In genomic region chr9:106614616-106615015, GRCm38 (mm10) we compare ENCODE assay signal across 30 mouse cellular contexts. TPM values are rescaled to one million over a fixed set of nuclear protein-coding genes. Genes with fewer than 3 reads are reported as not detected.
DNase-seq lines count a peak whose midpoint lies in the region; ATAC-seq and TF ChIP-seq lines count a peak whose summit lies in the region.
"Had no signal": no experiment of that assay in that cellular context is flagged by ENCODE, and none has a peak within 500 bp of the region (broad histone marks: within the 10 kb centered on the region; RNA-seq: fewer than 3 reads in every experiment).

No protein-coding gene starts in this region.

- H3K27me3 ChIP-seq in heart, embryonic 12.5 days (replicated peaks), result no peaks in the 10 kb centered on the region
- no peaks in the 10 kb centered on the region for H3K27me3 ChIP-seq in lung, embryonic 14.5 days (ENCODE audit: insufficient read depth, low read length)
- no peaks in the 10 kb centered on the region for H3K27me3 ChIP-seq in lung, postnatal 0 days (replicated peaks; ENCODE audit: insufficient read depth, low read length)
- H3K27me3 ChIP-seq: embryonic facial prominence, embryonic 13.5 days; forebrain, embryonic 12.5 days; forebrain, embryonic 15.5 days had no signal

- no peak for TF ChIP-seq POLR2A in lung, adult 2 months (IDR thresholded peaks at IDR 0.05; ENCODE audit: borderline replicate concordance, extremely low read depth, low read depth, low read length)

- ATAC-seq in heart, embryonic 12.5 days (ENCODE audit: insufficient number of reproducible peaks, low FRiP score), result no peak
- no peak for ATAC-seq in lung, embryonic 14.5 days (ENCODE audit: insufficient read depth)
- no peak for ATAC-seq in lung, postnatal 0 days
- ATAC-seq: forebrain, embryonic 15.5 days had no signal

- no peaks in the 10 kb centered on the region for H3K36me3 ChIP-seq in heart, embryonic 12.5 days
- H3K36me3 ChIP-seq in lung, embryonic 14.5 days (ENCODE audit: insufficient read depth), result no peaks in the 10 kb centered on the region
- H3K36me3 ChIP-seq in lung, postnatal 0 days (ENCODE audit: insufficient read depth, low read length), result no peaks in the 10 kb centered on the region
- H3K36me3 ChIP-seq: embryonic facial prominence, embryonic 10.5 days; embryonic facial prominence, embryonic 13.5 days; forebrain, embryonic 12.5 days; forebrain, embryonic 15.5 days; heart, embryonic 15.5 days; hindbrain, embryonic 10.5 days had no signal

- TF ChIP-seq CTCF in lung, embryonic 14.5 days (IDR thresholded peaks at IDR 0.05; ENCODE audit: low read depth), result no peak
- no peak for TF ChIP-seq CTCF in lung, postnatal 0 days (IDR thresholded peaks at IDR 0.05)
- no peak for TF ChIP-seq CTCF in lung, adult 2 months (IDR thresholded peaks at IDR 0.05; ENCODE audit: insufficient read depth, low read length)

- WGBS in heart, embryonic 12.5 days, result 39% methylated on average over 3 of the region's 3 CpGs
- whole genome bisulfite sequencing in lung, embryonic 14.5 days, result 15% methylated on average over 3 of the region's 3 CpGs
- 9% methylated on average over 3 of the region's 3 CpGs for WGBS in lung, postnatal 0 days
- WGBS in lung, adult 2 months, result 25% methylated on average over 3 of the region's 3 CpGs

- no peaks in the 10 kb centered on the region for H3K9me3 ChIP-seq in heart, embryonic 12.5 days (replicated peaks)
- no peaks in the 10 kb centered on the region for H3K9me3 ChIP-seq in lung, embryonic 14.5 days (ENCODE audit: low read depth, low read length)
- no peaks in the 10 kb centered on the region for H3K9me3 ChIP-seq in lung, postnatal 0 days (ENCODE audit: low read length)
- H3K9me3 ChIP-seq: heart, embryonic 15.5 days had no signal

- no peak for TF ChIP-seq EP300 in lung, postnatal 0 days (IDR thresholded peaks at IDR 0.05)

- peak; percentile 41 for DNase-seq in heart, adult 11 months
- DNase-seq in lung, embryonic 14.5 days, result peak; percentile 37
- no peak for DNase-seq in lung, adult 18-20 months
- DNase-seq in lung, postnatal 0 days (ENCODE audit: low spot score), result peak; percentile 50
- DNase-seq in lung, adult 2 months, result no peak
- peak; percentile 57 for DNase-seq in R1 (ENCODE audit: low read depth, low spot score)
- no peak for DNase-seq in frontal cortex, postnatal 36 days (ENCODE audit: low spot score in 2 of 2)
- DNase-seq: adrenal gland, adult 2 months; adrenal gland, postnatal 14 days; cerebellum, adult 11-12 months; cerebellum, adult 8-10 months; cerebellum, postnatal 10 days; cerebellum, postnatal 36 days; embryo, embryonic 11 days; gastrocnemius, postnatal 10 days; gastrocnemius, postnatal 36 days; heart, postnatal 10 days; heart, postnatal 36 days had no signal

- no peaks in the 10 kb centered on the region for H3K4me1 ChIP-seq in heart, embryonic 12.5 days (replicated peaks)
- H3K4me1 ChIP-seq in lung, embryonic 14.5 days (ENCODE audit: insufficient read depth), result no peaks in the 10 kb centered on the region
- H3K4me1 ChIP-seq in lung, postnatal 0 days (ENCODE audit: insufficient read depth, low read depth, low read length), result no peaks in the 10 kb centered on the region
- no peaks in the 10 kb centered on the region for H3K4me1 ChIP-seq in lung, adult 2 months (ENCODE audit: control insufficient read depth, insufficient read depth, low read length)
- H3K4me1 ChIP-seq: embryonic facial prominence, embryonic 10.5 days; embryonic facial prominence, embryonic 13.5 days; forebrain, embryonic 15.5 days; heart, embryonic 15.5 days had no signal

- H3K27ac ChIP-seq in heart, embryonic 12.5 days (ENCODE audit: poor library complexity, severe bottlenecking), result no peak overlapping the region
- H3K27ac ChIP-seq in lung, embryonic 14.5 days (ENCODE audit: low read depth), result no peak overlapping the region
- H3K27ac ChIP-seq in lung, postnatal 0 days (ENCODE audit: low read length), result no peak overlapping the region
- H3K27ac ChIP-seq: embryonic facial prominence, embryonic 10.5 days; embryonic facial prominence, embryonic 13.5 days; forebrain, embryonic 12.5 days; forebrain, embryonic 15.5 days; heart, embryonic 15.5 days; hindbrain, embryonic 10.5 days; hindbrain, embryonic 14.5 days had no signal

- no peak overlapping the region for H3K4me2 ChIP-seq in heart, embryonic 12.5 days
- no peak overlapping the region for H3K4me2 ChIP-seq in lung, embryonic 14.5 days
- H3K4me2 ChIP-seq in lung, postnatal 0 days (replicated peaks; ENCODE audit: low read depth, low read length), result no peak overlapping the region
- H3K4me2 ChIP-seq: embryonic facial prominence, embryonic 13.5 days; forebrain, embryonic 12.5 days; forebrain, embryonic 15.5 days; heart, embryonic 11.5 days; heart, embryonic 15.5 days; hindbrain, embryonic 14.5 days had no signal

- H3K4me3 ChIP-seq in heart, embryonic 12.5 days, result no peak overlapping the region
- no peak overlapping the region for H3K4me3 ChIP-seq in lung, embryonic 14.5 days (ENCODE audit: low read depth, low read length)
- no peak overlapping the region for H3K4me3 ChIP-seq in lung, postnatal 0 days (ENCODE audit: low read depth, low read length)
- no peak overlapping the region for H3K4me3 ChIP-seq in lung, adult 2 months (replicated peaks; ENCODE audit: extremely low read depth, low read depth, low read length)
- H3K4me3 ChIP-seq: embryonic facial prominence, embryonic 10.5 days; embryonic facial prominence, embryonic 13.5 days; erythroblast, embryonic 14.5 days; forebrain, embryonic 12.5 days; forebrain, embryonic 15.5 days; heart, embryonic 15.5 days; hindbrain, embryonic 10.5 days had no signal

- no peak overlapping the region for H3K9ac ChIP-seq in heart, embryonic 12.5 days
- no peak overlapping the region for H3K9ac ChIP-seq in lung, embryonic 14.5 days
- H3K9ac ChIP-seq in lung, postnatal 0 days (replicated peaks; ENCODE audit: low read depth), result no peak overlapping the region
- H3K9ac ChIP-seq: embryonic facial prominence, embryonic 13.5 days; forebrain, embryonic 12.5 days; forebrain, embryonic 15.5 days; heart, embryonic 15.5 days; hindbrain, embryonic 14.5 days had no signal

RNA-seq across cellular contexts. Expression of gene Iqcf6, which starts 11.8 kb away (rescaled TPM):
- not detected in 2 replicates for polyA plus RNA-seq in heart, embryonic 12.5 days (2016; fragmentation: Nextera tagmentation; extraction: Ambion mirVana)
- polyA plus RNA-seq in lung, embryonic 14.5 days (2014; fragmentation: Nextera tagmentation; extraction: Ambion mirVana), result not detected in 2 replicates
- polyA plus RNA-seq in lung, postnatal 0 days (2015; fragmentation: Nextera tagmentation; extraction: Ambion mirVana), result not detected in 2 replicates
- not detected in 2 replicates for polyA plus RNA-seq in lung, adult 2 months (2012; rRNA removed)
- polyA plus RNA-seq: adrenal gland, adult 2 months; brain, embryonic 14.5 days; cortical plate, adult 2 months; embryonic facial prominence, embryonic 10.5 days; embryonic facial prominence, embryonic 13.5 days; erythroblast, embryonic 14.5 days; forebrain, embryonic 12.5 days; forebrain, embryonic 15.5 days; heart, embryonic 11.5 days; heart, embryonic 15.5 days; hindbrain, embryonic 10.5 days; hindbrain, embryonic 14.5 days had no signal

RNA-seq across cellular contexts. Expression of gene Grm2, which starts 41.3 kb away (rescaled TPM):
- polyA plus RNA-seq in heart, embryonic 12.5 days (2016; fragmentation: Nextera tagmentation; extraction: Ambion mirVana), result not detected in 2 replicates
- polyA plus RNA-seq in lung, embryonic 14.5 days (2014; fragmentation: Nextera tagmentation; extraction: Ambion mirVana), result not detected in 2 replicates
- polyA plus RNA-seq in lung, postnatal 0 days (2015; fragmentation: Nextera tagmentation; extraction: Ambion mirVana), result not detected in 2 replicates
- not detected in 2 replicates for polyA plus RNA-seq in lung, adult 2 months (2012; rRNA removed)
- polyA plus RNA-seq: adrenal gland, adult 2 months; erythroblast, embryonic 14.5 days; heart, embryonic 11.5 days; heart, embryonic 15.5 days had no signal

RNA-seq across cellular contexts. Expression of gene Iqcf4, which starts 43.8 kb away (rescaled TPM):
- polyA plus RNA-seq in heart, embryonic 12.5 days (2016; fragmentation: Nextera tagmentation; extraction: Ambion mirVana), result not detected in 2 replicates
- not detected in 2 replicates for polyA plus RNA-seq in lung, embryonic 14.5 days (2014; fragmentation: Nextera tagmentation; extraction: Ambion mirVana)
- not detected in 2 replicates for polyA plus RNA-seq in lung, postnatal 0 days (2015; fragmentation: Nextera tagmentation; extraction: Ambion mirVana)
- polyA plus RNA-seq in lung, adult 2 months (2012; rRNA removed), result not detected in 2 replicates
- polyA plus RNA-seq: adrenal gland, adult 2 months; brain, embryonic 14.5 days; cortical plate, adult 2 months; embryonic facial prominence, embryonic 10.5 days; embryonic facial prominence, embryonic 13.5 days; erythroblast, embryonic 14.5 days; forebrain, embryonic 12.5 days; forebrain, embryonic 15.5 days; heart, embryonic 11.5 days; heart, embryonic 15.5 days; hindbrain, embryonic 10.5 days; hindbrain, embryonic 14.5 days had no signal

RNA-seq across cellular contexts. Expression of gene Iqcf3, which starts 53.2 kb away (rescaled TPM):
- not detected in 2 replicates for polyA plus RNA-seq in heart, embryonic 12.5 days (2016; fragmentation: Nextera tagmentation; extraction: Ambion mirVana)
- polyA plus RNA-seq in lung, embryonic 14.5 days (2014; fragmentation: Nextera tagmentation; extraction: Ambion mirVana), result not detected in 2 replicates
- polyA plus RNA-seq in lung, postnatal 0 days (2015; fragmentation: Nextera tagmentation; extraction: Ambion mirVana), result not detected in 2 replicates
- not detected in 2 replicates for polyA plus RNA-seq in lung, adult 2 months (2012; rRNA removed)
- polyA plus RNA-seq: adrenal gland, adult 2 months; brain, embryonic 14.5 days; cortical plate, adult 2 months; embryonic facial prominence, embryonic 10.5 days; embryonic facial prominence, embryonic 13.5 days; erythroblast, embryonic 14.5 days; forebrain, embryonic 12.5 days; forebrain, embryonic 15.5 days; heart, embryonic 11.5 days; heart, embryonic 15.5 days; hindbrain, embryonic 10.5 days; hindbrain, embryonic 14.5 days had no signal

Comparison
In these comparisons a context has a peak if more than half of its experiments do, and no peak if none do; other contexts are left out.
1. DNase-seq: peak in heart, adult 11 months (single experiment), lung, embryonic 14.5 days (single experiment), lung, postnatal 0 days (single experiment) and R1 (single experiment); none in lung, adult 18-20 months (0 of 2), lung, adult 2 months (single experiment) and frontal cortex, postnatal 36 days (0 of 2).